Mouse (Mus musculus): ENCODE measurements around the gene Zfp36l2. TPM values are rescaled to one million over a fixed set of nuclear protein-coding genes. Genes with fewer than 3 reads are reported as not detected.

Zfp36l2 gene
- 215 and 342 TPM in 2 replicates for polyA plus RNA-seq (2012; rRNA removed)

DNA sequence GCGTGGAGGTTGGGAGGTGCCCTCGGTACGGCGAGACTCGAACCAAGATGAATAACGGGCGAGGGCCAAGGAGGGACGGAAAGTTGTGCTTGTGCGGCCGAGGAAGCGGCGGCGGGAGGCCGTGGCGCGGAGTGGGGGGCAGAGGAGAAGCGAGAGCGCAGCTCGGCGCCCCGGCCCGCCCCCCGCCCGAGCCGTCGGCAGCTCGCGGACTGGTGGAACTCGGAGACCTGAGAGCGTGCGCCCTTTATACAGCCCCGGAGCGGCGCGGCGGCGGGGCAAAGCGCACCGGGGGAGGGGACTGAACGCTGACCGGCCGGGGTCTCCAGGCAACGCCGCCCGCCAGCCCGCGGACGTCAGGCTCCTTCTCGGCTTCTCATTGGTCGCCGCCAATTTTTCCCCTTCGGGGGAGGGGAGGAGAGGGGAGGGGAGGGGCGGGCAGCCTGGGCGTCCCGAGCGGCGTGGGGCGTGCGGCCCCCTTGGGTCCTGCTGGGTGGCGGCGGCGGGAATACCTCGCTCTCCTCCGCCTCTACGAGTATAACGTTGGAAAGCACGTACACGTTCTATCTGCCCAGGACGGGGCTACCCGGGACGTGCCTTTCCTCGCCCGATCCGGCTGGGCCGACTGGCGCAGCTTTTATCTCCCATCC lies at the start of gene Zfp36l2:
TSS of gene Zfp36l2 (minus strand) at position 221 of the 647 bp plus-strand sequence.

All from ovary, adult 2 months (tissue).